Mouse (Mus musculus) neural tube, embryonic 13.5 days (tissue): ENCODE data around the gene Pdlim5. TPM values are rescaled to one million over a fixed set of nuclear protein-coding genes. Genes with fewer than 3 reads are reported as not detected.

Experiments used
- ATAC-seq: fragments of 200-750 bp; cut with Nextera tagmentation; 2 replicates; pipeline ENCODE4 v1.8.0; 2017; ENCODE audit warnings: low read depth, mild to moderate bottlenecking, moderate TSS enrichment, moderate library complexity
- H3K27ac ChIP-seq: fragments of 300-500 bp; sonication (generic); replicated peaks from 2 replicates; pipeline ENCODE4 v1.5.1; 2015; ENCODE audit warnings: moderate library complexity, mild to moderate bottlenecking, inconsistent platforms
- H3K27me3 ChIP-seq: fragments of 300-500 bp; sonication (generic); 2 replicates; pipeline ENCODE4 v1.6.1; 2015; ENCODE audit warnings: mild to moderate bottlenecking, inconsistent platforms
- H3K36me3 ChIP-seq: fragments of 300-500 bp; sonication (generic); 2 replicates; pipeline ENCODE4 v1.6.1; 2015; ENCODE audit warnings: mild to moderate bottlenecking, inconsistent platforms
- H3K4me1 ChIP-seq: fragments of 300-500 bp; sonication (generic); replicated peaks from 2 replicates; pipeline ENCODE4 v1.6.1; 2015; ENCODE audit warnings: inconsistent platforms
- H3K4me2 ChIP-seq: fragments of 300-500 bp; sonication (generic); 2 replicates; pipeline ENCODE4 v1.6.1; 2015; ENCODE audit warnings: inconsistent platforms, mild to moderate bottlenecking, moderate library complexity
- H3K4me3 ChIP-seq: fragments of 300-500 bp; sonication (generic); 2 replicates; pipeline ENCODE4 v1.5.1; 2015; ENCODE audit warnings: mild to moderate bottlenecking, inconsistent platforms
- H3K9ac ChIP-seq: fragments of 300-500 bp; sonication (generic); 2 replicates; pipeline ENCODE4 v1.6.1; 2015; ENCODE audit warnings: moderate library complexity, mild to moderate bottlenecking, inconsistent platforms
- H3K9me3 ChIP-seq: fragments of 300-500 bp; sonication (generic); 2 replicates; pipeline ENCODE4 v1.6.1; 2016; ENCODE audit warnings: inconsistent platforms
- WGBS: fragments of 180-500 bp; shearing (Covaris S2); methylation state at CpG from one replicate; pipeline ENCODE4 v1.1.7; 2015; 5-methylcytosine and 5-hydroxymethylcytosine counted together
- polyA plus RNA-seq: library from polyadenylated mRNA; unstranded; fragments of >200 nt; fragmentation: Nextera tagmentation; extraction: Ambion mirVana; gene quantifications from 2 replicates; pipeline ENCODE4 v1.2.1, GENCODE M21; 2015

Pdlim5 gene
- polyA plus RNA-seq, 1 experiment from 2014 or later: 13.5 TPM

- Histone ChIP-seq H3K4me3 (no peak overlapping the region), H3K27ac (no peak overlapping the region), H3K9me3 (no peaks in the 10 kb centered on the region), H3K27me3 (peaks cover 9% of the 10 kb centered on the region; the same call in 1 of the 2 replicates), H3K4me1 (peaks cover 7% of the 10 kb centered on the region; the same call in 1 of the 2 replicates), H3K4me2 (no peak overlapping the region), H3K9ac (no peak overlapping the region), H3K36me3 (no peaks in the 10 kb centered on the region)
- no peak for ATAC-seq
- WGBS: 50% methylated on average over 2 of the region's 2 CpGs
Observed at GRCm38 (mm10) chr3:142390288-142390687, 5.2 kb downstream of the Pdlim5 start.

DNA sequence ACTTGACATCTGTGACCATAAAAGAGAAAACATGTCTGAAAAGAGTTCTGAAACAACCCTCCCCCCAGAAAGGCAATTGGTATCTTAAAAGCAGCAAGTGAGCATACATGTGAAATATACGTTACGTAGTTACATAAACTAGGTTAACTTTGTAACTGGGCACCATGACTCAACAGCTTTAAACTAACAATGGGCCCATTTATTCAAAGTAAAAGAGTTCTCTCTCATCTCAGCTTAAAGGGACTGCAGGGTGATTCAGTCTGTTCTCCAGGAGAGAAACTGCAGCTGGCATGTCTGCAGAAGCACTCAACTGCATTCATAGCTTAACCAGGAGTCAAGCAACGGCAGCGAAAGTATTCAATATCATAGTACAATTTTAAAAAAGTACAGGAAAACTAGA, 7.3 kb downstream of the Pdlim5 start:
- Histone ChIP-seq H3K36me3 (no peaks in the 10 kb centered on the region), H3K27ac (no peak overlapping the region), H3K27me3 (no peaks in the 10 kb centered on the region), H3K4me1 (no peaks in the 10 kb centered on the region), H3K4me2 (no peak overlapping the region), H3K9me3 (no peaks in the 10 kb centered on the region), H3K4me3 (no peak overlapping the region), H3K9ac (no peak overlapping the region)
- no peak for ATAC-seq
- 55% methylated on average over 4 of the region's 4 CpGs for WGBS

GRCm38 (mm10) chr3:142386505-142386904, 9.0 kb downstream of the Pdlim5 start:
- Histone ChIP-seq H3K4me3 (no peak overlapping the region), H3K9me3 (no peaks in the 10 kb centered on the region), H3K27ac (no peak overlapping the region), H3K4me2 (no peak overlapping the region), H3K9ac (no peak overlapping the region), H3K4me1 (no peaks in the 10 kb centered on the region), H3K27me3 (no peaks in the 10 kb centered on the region), H3K36me3 (no peaks in the 10 kb centered on the region)
- WGBS: 82% methylated on average over 4 of the region's 4 CpGs
- no peak for ATAC-seq

DNA sequence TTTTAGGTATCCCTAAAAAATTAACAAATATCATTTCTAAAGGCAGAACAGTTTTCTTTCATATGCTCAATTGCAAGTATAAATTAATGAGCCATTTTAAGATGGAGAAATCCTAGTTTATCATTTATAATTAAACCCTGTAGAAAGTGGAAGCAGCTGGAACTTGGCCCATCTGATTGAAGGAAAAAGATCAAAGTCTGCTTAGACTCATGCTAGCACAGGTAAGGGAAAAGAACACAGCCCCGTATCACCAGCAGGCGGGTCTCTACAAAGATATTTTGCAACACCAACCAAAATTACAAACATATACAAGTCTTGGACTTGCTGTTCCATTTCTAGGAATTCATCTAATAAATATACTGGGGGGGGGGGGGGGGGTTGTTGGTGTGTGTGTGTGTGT, 9.8 kb downstream of the Pdlim5 start:
- no peak for ATAC-seq
- 87% methylated on average over 2 of the region's 2 CpGs for WGBS

DNA sequence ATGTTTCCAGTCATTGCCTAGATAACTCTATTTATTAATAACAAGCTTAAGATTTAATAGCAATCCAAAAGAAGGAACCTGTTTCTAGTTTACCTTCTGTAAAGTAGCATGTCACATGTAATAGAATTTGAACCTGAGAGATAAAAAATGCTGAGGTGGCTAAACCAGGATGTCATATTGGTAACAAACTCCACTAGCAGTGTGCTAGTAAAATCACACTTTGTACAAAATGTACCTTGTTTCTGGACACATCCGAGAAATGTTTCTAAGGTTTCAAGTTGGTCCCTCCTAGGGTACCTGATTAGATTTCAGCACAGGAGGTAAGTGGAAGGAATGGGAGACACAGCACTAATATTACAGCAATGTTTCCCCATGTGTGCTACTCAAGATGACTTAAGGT, 18.9 kb downstream of the Pdlim5 start:
- H3K4me3 ChIP-seq: no peak overlapping the region
- 85% methylated on average over 1 of the region's 1 CpGs for WGBS

More for the DNA sequence above, 9.8 kb downstream of the Pdlim5 start:
- H3K4me2 ChIP-seq: no peak overlapping the region
- no peaks in the 10 kb centered on the region for H3K36me3 ChIP-seq
- no peak overlapping the region for H3K9ac ChIP-seq
- no peaks in the 10 kb centered on the region for H3K4me1 ChIP-seq
- no peak overlapping the region for H3K4me3 ChIP-seq
- no peaks in the 10 kb centered on the region for H3K27me3 ChIP-seq
- no peaks in the 10 kb centered on the region for H3K9me3 ChIP-seq
- no peak overlapping the region for H3K27ac ChIP-seq

DNA sequence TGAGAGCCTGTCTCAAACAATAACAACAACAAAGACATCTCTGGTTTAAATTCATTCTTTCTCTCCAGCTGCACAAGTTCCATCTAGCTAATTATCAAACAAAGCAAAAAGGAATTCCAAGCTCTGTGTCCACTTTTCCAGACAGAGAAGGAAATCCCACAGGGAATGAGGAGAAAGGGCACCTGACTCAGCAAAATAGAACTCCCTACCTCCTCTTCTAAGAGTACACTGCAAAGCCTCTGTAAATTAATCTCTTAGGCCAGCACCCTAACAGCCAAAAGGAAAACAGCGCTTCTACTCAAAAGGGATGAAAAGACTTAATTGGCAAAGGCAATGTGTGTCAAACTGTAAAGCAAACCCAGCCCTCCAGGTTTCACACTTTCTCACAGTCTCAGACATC, 20.4 kb downstream of the Pdlim5 start:
- 0 out of 2 replicates have a peak overlapping the region, but pooled peaks have one; percentile 0 for H3K27ac ChIP-seq
- WGBS: 9% methylated on average over 1 of the region's 1 CpGs
- H3K9me3 ChIP-seq: no peaks in the 10 kb centered on the region
- ATAC-seq: no peak
- H3K4me3 ChIP-seq: no peak overlapping the region
- H3K9ac ChIP-seq: no peak overlapping the region
- no peak overlapping the region for H3K4me2 ChIP-seq
- peaks cover 10% of the 10 kb centered on the region for H3K4me1 ChIP-seq
- H3K36me3 ChIP-seq: no peaks in the 10 kb centered on the region
- no peaks in the 10 kb centered on the region for H3K27me3 ChIP-seq

More for the DNA sequence above, 18.9 kb downstream of the Pdlim5 start:
- H3K4me1 ChIP-seq: peaks cover 10% of the 10 kb centered on the region
- no peaks in the 10 kb centered on the region for H3K9me3 ChIP-seq
- no peak overlapping the region for H3K27ac ChIP-seq
- H3K36me3 ChIP-seq: no peaks in the 10 kb centered on the region
- ATAC-seq: no peak
- H3K9ac ChIP-seq: no peak overlapping the region
- H3K4me2 ChIP-seq: no peak overlapping the region
- H3K27me3 ChIP-seq: no peaks in the 10 kb centered on the region

DNA sequence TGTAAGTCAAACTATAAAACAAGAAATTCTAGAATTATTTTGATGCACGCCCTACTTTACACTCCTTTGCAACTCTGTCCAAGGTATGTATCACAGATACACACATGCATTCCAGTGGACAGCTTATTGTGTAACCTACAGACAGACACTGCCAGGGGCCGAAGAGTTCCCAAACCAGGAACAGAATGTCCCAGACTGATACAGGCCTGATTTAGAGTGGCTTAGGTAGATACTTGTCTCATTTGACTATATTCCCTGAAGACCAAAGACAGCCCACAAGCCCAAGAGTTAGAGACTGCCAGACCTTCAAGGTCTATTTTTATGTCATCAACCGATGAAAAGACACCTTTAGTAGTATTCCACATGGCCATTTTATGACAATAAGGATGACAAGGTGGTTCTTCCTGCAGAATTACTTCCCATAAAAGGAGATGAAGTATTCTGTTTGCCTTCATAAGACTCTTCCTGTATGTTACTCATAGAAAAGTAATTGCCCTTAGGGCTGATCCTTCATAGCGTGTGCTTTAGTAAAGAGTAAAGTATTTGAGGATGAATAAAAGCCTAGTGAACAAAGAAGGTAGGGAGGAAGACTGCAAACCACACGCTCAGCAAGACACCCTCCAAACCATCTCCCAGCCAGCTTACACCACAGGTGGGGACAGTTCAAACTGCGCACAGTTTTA, 22.9 kb downstream of the Pdlim5 start:
- Histone ChIP-seq H3K4me1 (peaks cover 10% of the 10 kb centered on the region), H3K4me2 (no peak overlapping the region), H3K9ac (no peak overlapping the region), H3K36me3 (no peaks in the 10 kb centered on the region), H3K4me3 (no peak overlapping the region), H3K9me3 (no peaks in the 10 kb centered on the region), H3K27ac (no peak overlapping the region), H3K27me3 (no peaks in the 10 kb centered on the region)
- WGBS: 94% methylated on average over 6 of the region's 6 CpGs
- ATAC-seq: no peak

- Histone ChIP-seq H3K4me3 (no peak overlapping the region), H3K9me3 (no peaks in the 10 kb centered on the region), H3K9ac (no peak overlapping the region), H3K27me3 (no peaks in the 10 kb centered on the region), H3K27ac (no peak overlapping the region), H3K4me1 (no peaks in the 10 kb centered on the region), H3K4me2 (no peak overlapping the region), H3K36me3 (no peaks in the 10 kb centered on the region)
- no peak for ATAC-seq
- 87% methylated on average over 9 of the region's 9 CpGs for WGBS
Observed at GRCm38 (mm10) chr3:142368411-142368810, 27.1 kb downstream of the Pdlim5 start.

GRCm38 (mm10) chr3:142362092-142362491, 33.4 kb downstream of the Pdlim5 start:
- no peak overlapping the region for H3K4me3 ChIP-seq
- H3K9ac ChIP-seq: no peak overlapping the region
- no peaks in the 10 kb centered on the region for H3K27me3 ChIP-seq
- no peak overlapping the region for H3K27ac ChIP-seq
- WGBS: 66% methylated on average over 6 of the region's 6 CpGs
- no peak for ATAC-seq
- no peaks in the 10 kb centered on the region for H3K36me3 ChIP-seq
- no peaks in the 10 kb centered on the region for H3K4me1 ChIP-seq
- no peaks in the 10 kb centered on the region for H3K9me3 ChIP-seq
- no peak overlapping the region for H3K4me2 ChIP-seq

GRCm38 (mm10) chr3:142358951-142359350, 36.5 kb downstream of the Pdlim5 start:
- H3K4me1 ChIP-seq: no peaks in the 10 kb centered on the region
- no peak overlapping the region for H3K4me2 ChIP-seq
- no peak overlapping the region for H3K9ac ChIP-seq
- H3K36me3 ChIP-seq: no peaks in the 10 kb centered on the region
- H3K4me3 ChIP-seq: no peak overlapping the region
- H3K9me3 ChIP-seq: no peaks in the 10 kb centered on the region
- no peak overlapping the region for H3K27ac ChIP-seq
- ATAC-seq: no peak
- H3K27me3 ChIP-seq: no peaks in the 10 kb centered on the region

- Histone ChIP-seq H3K4me2 (no peak overlapping the region), H3K27ac (no peak overlapping the region), H3K9ac (no peak overlapping the region), H3K36me3 (no peaks in the 10 kb centered on the region), H3K4me1 (no peaks in the 10 kb centered on the region), H3K4me3 (no peak overlapping the region), H3K9me3 (no peaks in the 10 kb centered on the region), H3K27me3 (no peaks in the 10 kb centered on the region)
- 85% methylated on average over 4 of the region's 4 CpGs for WGBS
- no peak for ATAC-seq
Observed at GRCm38 (mm10) chr3:142356661-142357060, 38.8 kb downstream of the Pdlim5 start.

GRCm38 (mm10) chr3:142353218-142353617, 42.3 kb downstream of the Pdlim5 start:
- Histone ChIP-seq H3K4me3 (no peak overlapping the region), H3K9ac (no peak overlapping the region), H3K27me3 (no peaks in the 10 kb centered on the region), H3K4me1 (no peaks in the 10 kb centered on the region), H3K27ac (no peak overlapping the region), H3K36me3 (no peaks in the 10 kb centered on the region), H3K9me3 (no peaks in the 10 kb centered on the region), H3K4me2 (no peak overlapping the region)
- WGBS: 83% methylated on average over 1 of the region's 1 CpGs
- no peak for ATAC-seq

- Histone ChIP-seq H3K27ac (no peak overlapping the region), H3K27me3 (no peaks in the 10 kb centered on the region), H3K4me2 (no peak overlapping the region), H3K4me3 (no peak overlapping the region), H3K36me3 (no peaks in the 10 kb centered on the region), H3K9me3 (no peaks in the 10 kb centered on the region), H3K4me1 (no peaks in the 10 kb centered on the region), H3K9ac (no peak overlapping the region)
- WGBS: 92% methylated on average over 3 of the region's 3 CpGs
- ATAC-seq: no peak
Observed at GRCm38 (mm10) chr3:142350513-142350912, 45.0 kb downstream of the Pdlim5 start.
